Mouse (Mus musculus): Measurements from ENCODE around the gene Zfp74.
"Not testable (repeated sequence)": the region's sequence is repeated elsewhere in the genome, so short reads cannot be mapped to it uniquely, and the experiment has no call there.

Gene Zfp74

DNA sequence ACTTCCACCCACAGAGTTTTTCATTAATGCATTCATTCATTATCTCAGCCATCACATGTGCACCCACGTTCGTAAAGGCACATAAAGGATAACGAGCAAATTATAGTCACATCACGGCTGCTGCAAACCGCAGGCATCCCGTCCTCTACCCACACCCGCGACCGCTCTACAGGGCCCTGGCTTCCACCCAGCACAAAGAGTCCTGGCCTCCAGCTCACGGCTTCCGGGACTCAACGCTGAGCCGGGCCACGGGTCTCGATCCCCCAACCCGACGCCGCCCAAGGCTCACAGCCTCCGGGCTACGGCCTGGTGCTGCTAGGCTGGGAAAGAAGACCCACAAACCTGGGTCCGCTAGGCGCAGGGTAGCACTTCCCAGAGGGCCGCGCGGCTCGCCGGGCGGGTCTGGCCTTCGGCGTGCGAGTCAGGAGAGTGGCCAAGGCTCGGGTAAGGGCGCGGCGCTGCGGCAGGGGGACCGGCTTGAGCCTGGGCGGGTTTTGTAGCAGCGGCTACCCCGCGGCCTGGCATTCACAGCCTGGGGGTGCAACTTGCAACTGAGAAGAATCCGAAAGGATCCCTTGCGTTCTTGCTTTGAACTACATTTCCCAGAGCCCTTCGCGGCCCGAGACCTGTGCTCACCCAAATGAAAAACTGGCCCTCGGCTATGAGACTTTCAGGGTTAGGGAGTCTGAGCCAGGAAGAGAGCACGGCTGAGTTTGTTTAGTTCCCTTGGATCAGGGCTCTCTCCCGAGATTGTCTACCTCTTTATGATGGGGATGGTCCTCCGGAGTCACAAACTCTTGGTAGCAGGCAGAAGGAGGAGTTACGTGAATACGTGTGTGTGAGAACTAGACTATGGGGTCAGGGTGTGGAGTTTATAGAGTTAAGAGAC lies at the start of gene Zfp74:
Zfp74 (minus strand) TSS at position 577 of the 889 bp plus-strand sequence.
- peak; percentile 73 for DNase-seq (ENCODE audit: low read depth, low spot score)

DNA sequence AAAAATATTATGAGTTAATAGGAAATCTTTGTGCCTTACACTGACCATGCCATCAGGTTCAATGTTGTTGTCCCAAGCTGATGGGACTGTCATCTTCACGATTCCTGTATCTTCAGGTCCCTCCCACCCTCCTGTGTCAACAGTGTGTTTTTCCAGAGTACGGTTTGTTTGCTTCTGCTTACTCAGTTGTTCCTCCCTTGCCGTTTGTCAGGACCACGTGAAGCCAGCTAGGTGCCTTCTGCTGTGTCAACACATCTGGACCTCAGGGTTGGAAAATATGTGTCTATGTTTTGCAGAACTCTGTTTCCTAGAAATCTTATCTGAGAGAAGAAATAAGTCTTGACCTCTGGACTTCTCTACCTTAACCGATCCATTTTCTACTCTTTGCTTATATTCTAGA lies 46.7 kb upstream of the Zfp74 start:
- DNase-seq (ENCODE audit: low read depth, low spot score) = no peak

DNA sequence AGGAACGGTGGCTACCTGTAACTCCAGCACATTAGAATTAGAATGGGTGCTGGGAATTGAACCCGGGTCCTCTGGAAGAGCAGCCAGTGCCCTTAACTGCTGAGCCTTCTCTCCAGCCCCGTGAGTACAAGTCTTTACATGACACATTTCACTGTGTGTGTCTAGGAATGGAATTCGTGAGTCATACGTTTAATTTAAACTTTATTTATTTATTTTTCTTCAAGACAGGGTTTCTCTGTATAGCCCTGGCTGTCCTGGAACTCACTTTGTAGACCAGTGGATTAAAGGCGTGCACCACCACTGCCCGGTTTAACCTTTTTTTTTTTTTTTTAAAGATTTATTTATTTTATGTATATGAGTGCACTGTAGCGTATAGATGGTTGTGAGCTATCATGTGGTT lies 41.2 kb upstream of the Zfp74 start:
- DNase-seq (ENCODE audit: low read depth, low spot score) = no peak

DNA sequence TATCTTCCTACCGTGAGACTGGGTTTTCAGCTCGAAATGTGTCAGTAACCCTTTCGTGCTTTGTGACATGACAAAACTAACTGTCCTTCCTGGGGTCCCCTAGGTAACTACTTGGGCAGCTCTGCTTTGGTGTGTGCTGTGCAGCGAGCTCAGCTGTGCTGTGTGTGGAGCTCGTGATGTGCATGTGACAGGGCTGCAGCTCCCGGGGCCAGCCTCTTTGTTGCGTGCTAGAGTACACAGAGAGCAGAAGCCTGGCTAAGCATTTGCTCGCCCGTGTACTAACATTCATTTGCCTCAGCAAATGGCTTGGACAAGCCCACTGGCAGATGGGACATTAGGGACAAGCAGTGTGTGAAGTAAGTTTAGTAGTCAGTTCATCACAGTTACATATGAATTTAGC lies 39.5 kb upstream of the Zfp74 start:
- no peak for DNase-seq (ENCODE audit: low read depth, low spot score)

DNA sequence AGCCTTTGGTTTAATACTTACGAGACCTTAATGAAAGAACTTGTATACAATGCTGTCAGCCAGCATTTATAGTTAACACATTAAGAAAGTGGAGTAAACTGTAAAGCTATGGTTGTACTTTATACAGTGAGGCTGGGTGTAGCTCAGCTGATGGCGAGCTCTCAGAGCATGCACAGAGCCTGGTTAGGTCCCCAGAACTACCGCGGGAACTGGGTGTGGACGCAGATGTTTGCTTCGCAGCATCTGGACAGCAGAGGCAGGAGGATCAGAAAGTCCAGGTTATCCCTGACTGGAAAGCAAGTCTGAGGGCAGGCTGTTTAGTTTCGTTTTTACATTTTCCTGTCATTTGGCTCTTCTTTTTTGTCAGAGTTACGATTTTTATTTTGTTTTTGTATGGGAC lies 38.8 kb upstream of the Zfp74 start:
- no peak for DNase-seq (ENCODE audit: low read depth, low spot score)

DNA sequence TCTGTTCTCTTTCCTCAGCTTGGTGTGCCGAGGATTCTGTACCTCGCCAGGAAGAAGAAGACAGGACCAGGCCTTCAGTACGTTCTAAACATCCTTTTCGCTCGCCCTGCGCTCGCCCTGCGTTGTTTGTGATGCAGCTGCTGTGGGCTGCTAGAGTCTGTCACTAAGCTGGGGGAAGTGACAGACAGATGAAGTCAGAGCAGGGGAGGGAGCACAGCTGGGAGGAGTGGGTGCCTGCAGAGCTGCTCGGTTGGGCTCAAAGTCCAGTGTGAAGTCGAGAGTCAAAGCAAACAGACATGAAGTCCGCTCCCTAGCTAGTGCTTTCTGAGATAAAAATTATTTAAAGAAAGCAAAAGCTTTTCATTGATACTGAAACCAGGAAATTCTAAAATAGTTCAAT lies 35.1 kb upstream of the Zfp74 start:
- no peak for DNase-seq (ENCODE audit: low read depth, low spot score)

DNA sequence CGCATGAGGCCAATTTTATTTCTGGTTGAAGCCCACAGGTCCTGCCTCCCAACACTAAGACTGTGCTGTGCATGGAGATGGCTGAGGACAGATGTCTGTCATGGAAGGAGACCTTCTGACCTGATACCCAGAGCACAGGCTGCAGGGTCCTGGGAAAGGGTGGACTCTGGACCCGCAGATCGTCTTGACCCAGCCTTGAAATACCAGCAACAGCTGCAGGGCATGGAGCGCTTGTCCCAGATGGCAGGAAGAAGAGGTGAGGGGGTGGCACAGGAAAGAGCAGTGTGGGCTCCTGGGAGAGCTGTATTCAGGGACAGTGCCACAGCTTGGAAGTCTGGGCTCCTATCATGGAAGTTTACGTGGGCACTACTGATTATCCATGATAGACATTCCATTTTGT lies 33.7 kb upstream of the Zfp74 start:
- DNase-seq (ENCODE audit: low read depth, low spot score) = no peak

DNA sequence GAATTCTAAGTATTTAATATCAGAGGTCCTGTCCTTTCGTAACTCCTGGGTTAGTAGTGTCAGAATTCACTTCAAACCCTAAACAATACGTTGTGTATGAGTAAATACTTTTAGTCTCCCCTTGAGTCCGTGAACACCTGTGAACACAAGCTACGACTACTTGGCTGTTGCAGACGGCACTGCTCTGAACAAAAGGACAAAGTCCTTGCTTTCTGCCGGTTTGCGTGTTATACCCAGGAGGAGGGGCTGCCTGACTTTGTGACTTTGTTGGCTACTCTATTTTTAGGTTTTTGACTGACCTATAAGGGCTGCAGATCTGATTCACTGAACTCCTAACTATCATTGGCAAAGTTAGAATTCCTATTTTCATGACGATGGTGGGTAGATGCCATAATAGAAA lies 32.2 kb upstream of the Zfp74 start:
- DNase-seq (ENCODE audit: low read depth, low spot score) = no peak

DNA sequence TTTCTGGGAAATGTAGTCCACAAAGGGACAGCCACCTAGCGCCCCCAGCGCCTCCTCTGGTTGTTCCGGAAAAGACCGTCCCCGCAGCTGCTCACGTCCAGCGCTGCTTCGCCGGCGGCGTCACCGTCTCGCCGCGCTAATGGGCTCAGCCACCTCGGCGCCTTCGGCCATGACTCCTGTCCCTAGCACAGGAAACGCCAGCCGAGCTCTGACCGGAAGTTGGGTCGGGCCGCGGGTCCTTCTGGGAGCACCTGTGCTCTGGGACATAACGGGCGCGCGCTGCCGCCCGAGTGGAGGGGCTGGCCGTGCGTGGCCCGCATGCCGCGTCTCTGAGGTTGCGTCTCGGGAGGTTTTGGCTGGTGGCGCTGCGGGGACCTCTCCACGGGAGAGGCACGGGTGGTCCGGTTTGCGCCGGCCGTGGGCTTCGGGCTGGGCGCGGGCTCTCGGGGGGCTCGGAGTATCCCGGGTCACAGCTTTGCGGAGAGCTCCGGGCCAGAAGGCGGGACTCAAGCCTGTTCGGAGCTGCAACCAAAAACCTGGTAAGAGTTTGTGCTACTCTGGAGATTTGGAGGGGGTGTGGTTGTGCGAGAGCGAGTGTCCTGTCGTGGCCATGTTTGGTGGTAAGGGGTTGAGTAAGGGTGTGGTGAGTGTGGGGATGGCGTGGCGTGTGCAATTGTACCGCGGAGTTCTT lies 29.9 kb upstream of the Zfp74 start, which contains the start of gene Zfp568:
Zfp568 (plus strand) TSS at position 266 of the 691 bp plus-strand sequence.
- DNase-seq (ENCODE audit: low read depth, low spot score) = peak; percentile 89

DNA sequence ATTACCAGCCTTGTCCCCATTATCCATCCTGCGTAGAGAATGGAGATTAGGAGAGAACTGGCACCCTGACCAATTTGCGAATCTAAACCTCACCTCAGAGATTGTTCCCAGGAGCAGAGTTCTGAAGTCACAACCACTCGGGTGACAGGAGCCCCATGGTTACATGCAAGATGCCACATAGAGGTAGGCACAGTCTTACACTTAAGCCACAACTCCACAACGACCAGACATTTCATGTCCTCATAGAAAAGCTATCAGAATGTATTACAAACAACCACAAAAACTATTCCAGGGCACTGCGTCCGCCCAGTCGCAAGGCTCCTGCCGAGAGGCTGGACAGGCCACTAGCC lies 29.4 kb upstream of the Zfp74 start:
- no peak for DNase-seq (ENCODE audit: low read depth, low spot score)

DNA sequence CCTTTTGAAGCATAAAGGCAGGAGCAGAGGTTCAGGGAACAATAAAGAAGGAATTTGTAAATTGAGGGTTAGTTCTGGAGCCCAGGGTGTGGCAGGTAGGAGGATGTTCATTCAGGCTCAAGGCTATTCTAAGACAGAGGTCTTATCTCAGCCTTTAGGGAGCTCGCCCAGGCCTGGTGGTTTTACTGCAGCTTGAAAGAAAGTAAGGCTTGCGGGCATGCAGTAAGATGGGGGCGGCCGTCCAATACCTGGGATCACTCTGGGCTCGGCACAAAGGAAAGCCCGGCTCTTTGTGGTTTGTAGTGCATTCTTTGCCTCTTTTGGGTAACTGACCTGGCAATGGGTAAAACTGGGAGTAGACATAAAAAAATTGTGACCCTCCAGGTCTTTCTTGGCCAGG lies 29.0 kb upstream of the Zfp74 start:
- DNase-seq (ENCODE audit: low read depth, low spot score) = no peak

DNA sequence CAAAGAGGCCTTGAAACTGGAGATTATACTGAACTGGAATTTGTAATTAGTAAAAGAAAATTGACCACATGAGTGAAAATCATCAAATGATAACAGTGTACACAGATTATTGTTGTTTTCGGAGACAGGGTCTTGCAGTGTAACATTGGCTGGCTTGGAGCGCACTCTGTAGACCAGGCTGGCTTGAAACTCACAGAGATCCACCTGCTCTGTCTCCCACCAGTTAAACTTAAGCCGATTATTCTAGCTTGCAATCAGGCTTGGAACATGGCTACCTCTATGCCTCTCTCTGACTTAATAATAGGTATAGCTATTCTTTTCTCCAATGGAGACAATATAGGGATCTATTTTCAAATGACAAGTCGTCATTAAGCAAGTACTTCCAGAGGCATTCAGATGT lies 28.5 kb upstream of the Zfp74 start:
- no peak for DNase-seq (ENCODE audit: low read depth, low spot score)

DNA sequence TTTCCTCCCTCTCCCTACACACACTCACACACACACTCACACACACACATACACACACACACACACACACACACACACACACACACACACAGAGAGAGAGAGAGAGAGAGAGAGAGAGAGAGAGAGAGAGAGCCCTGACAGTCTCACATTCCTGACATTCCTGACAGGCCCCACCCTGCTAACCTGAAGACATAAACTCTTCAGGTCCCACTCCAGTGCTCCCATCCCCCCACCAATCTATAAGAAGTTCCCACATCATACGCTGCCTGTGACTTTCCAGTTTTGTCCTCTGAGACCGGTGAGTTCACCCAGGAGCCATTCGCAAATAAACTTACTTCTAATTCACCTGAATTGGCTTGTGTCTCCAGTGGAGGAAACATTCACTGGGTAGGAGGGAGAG lies 28.0 kb upstream of the Zfp74 start:
- DNase-seq (ENCODE audit: low read depth, low spot score) = no peak

DNA sequence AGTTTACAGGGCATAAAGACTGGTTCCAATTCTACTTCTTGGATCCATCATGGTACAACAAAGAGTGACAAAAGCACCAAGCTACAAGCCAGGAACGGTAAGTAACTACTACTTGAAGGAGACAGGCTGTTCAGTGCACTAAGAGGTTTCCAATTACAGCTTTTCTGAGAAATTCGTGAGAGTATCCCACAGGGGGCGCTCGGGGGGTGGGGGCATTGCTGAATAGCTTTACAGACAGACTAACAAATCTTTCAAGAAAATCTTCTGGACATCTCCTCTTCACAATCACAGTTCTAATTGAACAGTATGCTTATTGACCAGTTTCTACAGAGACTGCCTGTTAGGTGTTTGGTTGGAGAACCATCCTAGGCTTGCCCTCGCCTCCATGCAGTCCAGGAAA lies 27.6 kb upstream of the Zfp74 start:
- no peak for DNase-seq (ENCODE audit: low read depth, low spot score)

DNA sequence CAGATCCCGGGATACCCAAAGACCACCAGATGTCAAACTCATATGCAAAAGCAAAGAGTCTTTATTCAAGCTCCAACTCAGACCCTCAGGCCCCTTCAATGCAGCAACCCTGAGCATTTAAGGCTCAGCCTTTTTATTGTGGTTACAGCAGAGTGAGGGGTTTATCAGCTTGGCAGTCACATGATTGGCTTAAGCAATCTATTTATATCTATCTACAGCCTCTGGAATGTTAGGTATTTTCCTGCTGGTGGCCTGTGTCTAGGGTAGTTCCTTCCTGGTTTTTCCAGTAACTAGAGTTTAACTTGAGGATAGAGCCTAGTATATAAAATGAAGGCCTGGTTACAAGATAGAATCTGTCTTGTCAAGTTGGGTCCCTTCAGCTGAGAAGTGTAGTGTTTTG lies 26.9 kb upstream of the Zfp74 start:
- DNase-seq (ENCODE audit: low read depth, low spot score) = no peak

DNA sequence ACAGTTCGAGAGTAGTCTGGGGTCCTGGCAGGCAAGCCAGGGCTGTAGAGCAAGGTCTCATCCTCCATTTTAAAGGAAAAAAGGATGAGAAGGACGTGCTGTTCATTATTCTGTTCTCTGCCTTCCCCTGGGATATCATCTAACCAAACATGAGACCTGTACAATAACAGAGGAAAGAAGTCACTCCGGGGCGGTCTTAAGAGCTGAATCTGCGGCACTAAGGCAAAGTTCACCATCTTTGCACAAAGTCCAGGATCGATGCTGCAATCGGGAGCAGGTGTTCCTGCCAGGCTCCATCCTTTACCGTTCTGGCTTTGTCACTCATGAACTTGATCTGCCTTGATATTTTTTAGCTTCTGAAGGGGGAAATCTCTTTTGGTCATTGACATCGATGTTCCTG lies 16.8 kb upstream of the Zfp74 start:
- DNase-seq (ENCODE audit: low read depth, low spot score) = no peak

DNA sequence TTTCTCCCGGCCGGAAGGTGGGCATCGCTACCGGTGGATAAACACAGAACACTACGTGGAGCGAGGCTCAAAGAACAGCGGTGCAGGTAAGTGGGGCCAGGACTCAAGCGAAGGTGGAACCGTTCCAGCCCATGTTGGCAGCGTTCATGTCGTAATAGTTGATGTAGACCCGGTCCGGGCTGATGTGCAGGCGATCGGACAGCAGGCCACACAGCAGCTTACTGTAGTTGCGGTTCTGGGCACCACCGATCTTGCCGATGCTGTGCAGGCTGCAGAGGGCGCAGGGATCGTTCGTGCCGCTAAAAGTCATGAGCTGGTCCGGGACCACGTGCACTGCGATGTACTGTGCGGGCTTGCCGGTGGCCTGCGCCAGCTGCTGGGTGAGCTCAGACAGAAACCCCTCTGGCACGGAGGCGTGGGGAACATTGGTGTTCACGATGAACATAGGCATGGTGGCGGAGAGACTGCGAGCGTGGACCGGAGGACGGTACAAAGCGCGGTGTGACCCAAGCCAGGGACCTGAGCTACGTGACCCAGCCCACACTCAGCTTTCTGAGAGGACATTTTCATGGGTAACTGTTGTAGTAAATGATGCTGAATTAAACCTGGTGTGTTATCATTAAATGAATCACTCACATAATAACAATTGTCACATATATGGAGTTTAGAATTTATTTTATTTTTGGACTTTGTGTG lies 11.4 kb upstream of the Zfp74 start:
- not testable (repeated sequence) for DNase-seq (ENCODE audit: low read depth, low spot score)

DNA sequence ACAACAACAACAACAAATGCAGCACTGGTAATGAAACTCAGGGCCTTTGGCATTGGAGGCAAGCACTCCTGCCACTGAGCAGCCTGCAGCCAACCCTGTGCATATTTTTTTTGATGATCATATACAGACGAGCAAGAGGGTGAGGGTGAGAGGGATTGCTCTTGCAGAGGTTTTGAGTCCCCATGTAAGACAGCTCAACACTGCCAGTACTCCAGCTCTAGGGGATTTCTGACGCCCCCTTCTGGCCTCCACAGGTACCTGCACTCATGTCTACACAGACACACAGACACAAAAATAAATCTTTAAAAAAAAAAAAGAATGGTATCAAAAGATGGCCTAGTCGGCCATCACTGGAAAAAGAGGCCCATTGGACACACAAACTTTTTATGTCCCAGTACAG lies 5.1 kb upstream of the Zfp74 start:
- DNase-seq (ENCODE audit: low read depth, low spot score) = no peak

DNA sequence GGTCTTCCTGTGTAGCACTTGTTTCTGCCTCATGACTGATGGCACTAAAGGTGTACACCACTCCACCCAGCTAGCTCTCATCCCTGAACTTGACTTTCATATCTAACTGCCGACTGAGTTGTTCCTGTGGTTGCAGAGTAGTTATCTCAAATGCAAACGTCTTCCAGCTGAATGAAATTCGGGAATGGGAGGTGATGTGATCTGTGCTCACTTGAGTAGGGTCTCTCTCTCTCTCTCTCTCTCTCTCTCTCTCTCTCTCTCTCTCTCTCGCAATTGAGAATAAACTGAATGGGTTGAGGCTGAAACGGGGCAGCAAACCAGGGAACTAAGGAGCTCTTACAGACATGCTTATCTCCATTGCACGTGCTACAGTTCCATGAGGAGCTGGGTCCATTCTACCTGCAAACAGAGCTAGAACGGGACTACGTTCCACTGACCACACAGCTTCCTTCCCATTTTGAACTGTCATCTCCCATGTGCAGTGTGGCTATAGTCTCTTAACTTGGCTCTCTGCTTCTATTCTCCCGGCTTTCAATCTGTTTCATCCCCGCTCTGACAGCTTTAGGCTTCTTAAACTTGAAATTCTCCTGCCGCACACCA lies 4.3 kb upstream of the Zfp74 start:
- DNase-seq (ENCODE audit: low read depth, low spot score) = no peak

DNA sequence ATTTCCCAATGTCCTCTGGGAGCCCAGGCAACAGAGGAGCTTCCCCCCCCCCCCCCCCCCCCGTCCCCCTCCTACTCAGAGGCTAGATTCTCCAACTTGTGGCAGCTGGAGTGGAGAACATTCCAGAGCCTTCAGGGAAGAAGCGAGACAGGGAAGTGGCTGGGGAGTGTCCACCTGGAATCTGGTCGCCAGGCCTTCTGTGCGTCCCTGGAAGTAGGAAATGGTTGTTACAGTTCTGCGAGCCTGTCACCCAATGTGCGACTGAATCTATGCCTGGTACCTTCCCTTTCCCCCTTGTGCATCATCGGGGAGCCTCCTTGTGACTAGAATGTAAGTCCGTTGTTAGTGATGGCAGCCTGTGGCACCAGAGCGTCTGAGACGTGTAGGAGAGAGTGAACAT lies 2.4 kb upstream of the Zfp74 start:
- DNase-seq (ENCODE audit: low read depth, low spot score) = no peak

DNA sequence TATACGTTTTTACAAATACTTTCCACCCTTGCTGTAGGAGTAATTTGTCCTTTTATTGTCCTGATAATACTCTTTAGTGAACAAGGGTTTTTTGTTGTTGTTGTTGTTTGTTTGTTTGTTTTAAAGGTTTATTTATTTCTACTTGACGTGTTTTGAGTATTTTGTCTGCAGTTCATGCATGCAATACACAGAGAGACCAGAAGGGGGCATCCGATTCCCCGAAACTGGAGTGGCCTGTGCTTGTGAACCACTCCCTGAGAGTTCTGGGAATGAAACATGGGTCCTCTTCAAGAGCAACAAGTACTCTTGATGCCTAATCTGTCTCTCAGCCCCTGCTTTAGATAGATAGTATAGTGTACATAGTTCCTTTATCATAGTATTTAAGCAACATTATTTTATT lies 842 bp upstream of the Zfp74 start:
- peak; percentile 7 for DNase-seq (ENCODE audit: low read depth, low spot score)

DNA sequence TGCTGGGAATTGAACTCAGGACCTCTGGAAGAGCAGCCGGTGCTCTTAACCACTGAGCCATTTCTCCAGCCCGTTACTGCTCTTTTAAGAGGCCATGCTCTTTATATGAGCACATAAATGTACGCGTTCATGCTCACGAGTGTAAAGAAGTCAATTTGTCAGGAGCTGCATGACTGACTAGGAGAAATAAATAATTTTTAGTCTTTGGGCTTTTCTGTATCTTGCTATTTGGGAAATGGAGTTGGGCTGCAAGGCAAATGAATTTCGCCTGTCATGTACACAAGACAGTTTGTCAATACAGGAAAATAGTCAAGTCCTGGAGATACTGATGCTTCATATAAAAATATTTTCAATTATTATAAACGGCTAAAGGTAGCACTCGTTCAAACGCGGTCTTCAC lies 803 bp downstream of the Zfp74 start:
- DNase-seq (ENCODE audit: low read depth, low spot score) = no peak

Measured in embryo, embryonic 11.5 days (tissue).